Mouse (Mus musculus): ENCODE measurements at regions not wholly inside any gene's neighbourhood (a gene's known extent, or its start where the extent isn't known, plus 50 kb on each side); places are given as distances from the start of the nearest gene placed in this dataset.
"Not testable (repeated sequence)": the region's sequence is repeated elsewhere in the genome, so short reads cannot be mapped to it uniquely, and the experiment has no call there.

DNA sequence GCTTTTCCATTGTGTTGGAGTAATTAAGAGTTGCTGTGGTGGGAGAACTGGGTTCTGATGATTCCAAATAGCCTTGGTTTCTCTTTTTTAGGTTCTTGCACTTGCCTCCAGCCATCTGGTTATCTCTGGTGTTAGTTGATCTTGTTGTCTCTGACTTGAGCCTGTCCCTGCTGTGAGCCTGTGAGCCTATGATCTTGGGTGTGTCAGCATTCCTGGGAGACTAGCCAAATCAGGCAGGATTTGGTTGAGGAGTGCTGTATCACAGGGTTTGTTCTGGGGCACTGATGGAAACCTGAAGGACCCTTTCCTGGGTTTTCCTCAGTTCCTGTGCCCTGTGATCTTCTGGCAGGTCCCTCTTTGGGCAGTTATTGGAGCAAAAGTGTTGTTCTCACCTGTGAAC, 406.8 kb upstream of the Ppp6c start:
- H3K4me3 ChIP-seq, result no peak overlapping the region

GRCm38 (mm10) chr2:39614221-39614620, 388.0 kb upstream of the Ppp6c start:
- no peaks in the 10 kb centered on the region for H3K4me1 ChIP-seq (replicated peaks)
- no peak overlapping the region for H3K9ac ChIP-seq
- no peaks in the 10 kb centered on the region for H3K9me3 ChIP-seq
- WGBS, result 87% methylated on average over 10 of the region's 10 CpGs
- no peak for ATAC-seq (ENCODE audit: low FRiP score)
- H3K4me2 ChIP-seq, result no peak overlapping the region
- H3K27ac ChIP-seq, result no peak overlapping the region
- no peaks in the 10 kb centered on the region for H3K36me3 ChIP-seq
- H3K4me3 ChIP-seq, result no peak overlapping the region
- H3K27me3 ChIP-seq, result no peaks in the 10 kb centered on the region

More for the DNA sequence above, 406.8 kb upstream of the Ppp6c start:
- no peak overlapping the region for H3K4me2 ChIP-seq
- no peak overlapping the region for H3K9ac ChIP-seq
- H3K36me3 ChIP-seq, result no peaks in the 10 kb centered on the region
- ATAC-seq (ENCODE audit: low FRiP score), result no peak
- no peak overlapping the region for H3K27ac ChIP-seq
- H3K9me3 ChIP-seq, result no peaks in the 10 kb centered on the region
- no peaks in the 10 kb centered on the region for H3K4me1 ChIP-seq (replicated peaks)
- H3K27me3 ChIP-seq, result no peaks in the 10 kb centered on the region

DNA sequence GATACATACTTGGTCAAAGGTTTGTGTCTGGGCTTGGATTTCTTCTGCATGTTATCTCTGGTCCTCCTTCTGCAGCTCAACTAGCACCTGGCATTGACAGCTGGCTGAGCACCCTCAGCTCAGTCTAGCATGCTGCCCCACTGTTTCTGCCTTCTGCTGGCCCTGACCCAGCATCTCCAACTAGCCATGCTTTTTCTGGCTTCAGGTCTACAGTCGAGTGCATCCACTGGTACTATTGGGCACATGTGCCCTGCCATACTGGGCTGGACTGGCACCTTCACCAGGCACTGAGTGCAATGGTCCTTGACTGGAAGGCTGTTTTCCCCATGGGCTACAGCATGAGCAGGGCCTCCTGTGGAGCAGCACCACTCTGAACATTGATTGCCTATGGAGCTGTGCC, 386.6 kb upstream of the Ppp6c start:
- Histone ChIP-seq H3K27ac (no peak overlapping the region), H3K9me3 (no peaks in the 10 kb centered on the region), H3K36me3 (no peaks in the 10 kb centered on the region), H3K4me3 (no peak overlapping the region), H3K9ac (no peak overlapping the region), H3K4me1 (replicated peaks) (no peaks in the 10 kb centered on the region), H3K4me2 (no peak overlapping the region), H3K27me3 (no peaks in the 10 kb centered on the region)
- ATAC-seq (ENCODE audit: low FRiP score), result peak; percentile 43; the same call in 1 of the 2 replicates
- 89% methylated on average over 1 of the region's 1 CpGs for WGBS

GRCm38 (mm10) chr2:39612236-39612635, 386.0 kb upstream of the Ppp6c start:
- H3K4me2 ChIP-seq, result no peak overlapping the region
- 84% methylated on average over 2 of the region's 2 CpGs for WGBS
- no peak for ATAC-seq (ENCODE audit: low FRiP score)
- H3K9ac ChIP-seq, result no peak overlapping the region
- H3K27ac ChIP-seq, result no peak overlapping the region
- H3K4me3 ChIP-seq, result no peak overlapping the region
- no peaks in the 10 kb centered on the region for H3K9me3 ChIP-seq
- H3K36me3 ChIP-seq, result no peaks in the 10 kb centered on the region
- no peaks in the 10 kb centered on the region for H3K27me3 ChIP-seq
- H3K4me1 ChIP-seq (replicated peaks), result no peaks in the 10 kb centered on the region

- H3K36me3 ChIP-seq, result no peaks in the 10 kb centered on the region
- no peak overlapping the region for H3K27ac ChIP-seq
- H3K4me1 ChIP-seq (replicated peaks), result no peaks in the 10 kb centered on the region
- ATAC-seq (ENCODE audit: low FRiP score), result no peak
- H3K4me3 ChIP-seq, result no peak overlapping the region
- no peak overlapping the region for H3K9ac ChIP-seq
- H3K4me2 ChIP-seq, result no peak overlapping the region
- no peaks in the 10 kb centered on the region for H3K27me3 ChIP-seq
- H3K9me3 ChIP-seq, result no peaks in the 10 kb centered on the region
Observed at GRCm38 (mm10) chr2:39602256-39602655, 376.0 kb upstream of the Ppp6c start.

- Histone ChIP-seq H3K9me3 (no peaks in the 10 kb centered on the region), H3K27ac (no peak overlapping the region), H3K4me1 (replicated peaks) (no peaks in the 10 kb centered on the region), H3K9ac (no peak overlapping the region), H3K4me2 (no peak overlapping the region), H3K4me3 (no peak overlapping the region), H3K27me3 (no peaks in the 10 kb centered on the region), H3K36me3 (no peaks in the 10 kb centered on the region)
- ATAC-seq (ENCODE audit: low FRiP score), result no peak
- 94% methylated on average over 1 of the region's 1 CpGs for WGBS
Observed at GRCm38 (mm10) chr2:39558193-39558592, 331.9 kb upstream of the Ppp6c start.

GRCm38 (mm10) chr2:39507984-39508383, 281.7 kb upstream of the Ppp6c start:
- Histone ChIP-seq H3K4me2 (no peak overlapping the region), H3K4me3 (no peak overlapping the region), H3K9me3 (no peaks in the 10 kb centered on the region), H3K4me1 (replicated peaks) (no peaks in the 10 kb centered on the region), H3K9ac (no peak overlapping the region), H3K27me3 (no peaks in the 10 kb centered on the region), H3K27ac (no peak overlapping the region), H3K36me3 (no peaks in the 10 kb centered on the region)
- ATAC-seq (ENCODE audit: low FRiP score), result no peak
- WGBS, result 82% methylated on average over 2 of the region's 2 CpGs

- Histone ChIP-seq H3K9ac (0 out of 2 replicates have a peak overlapping the region, but pooled peaks have one; percentile 19), H3K9me3 (no peaks in the 10 kb centered on the region), H3K27me3 (no peaks in the 10 kb centered on the region), H3K4me1 (replicated peaks) (no peaks in the 10 kb centered on the region), H3K36me3 (no peaks in the 10 kb centered on the region), H3K4me2 (no peak overlapping the region), H3K4me3 (no peak overlapping the region), H3K27ac (peak overlapping the region; percentile 15; the same call in 1 of the 2 replicates)
- no peak for ATAC-seq (ENCODE audit: low FRiP score)
- 40% methylated on average over 12 of the region's 12 CpGs for whole genome bisulfite sequencing
Observed at GRCm38 (mm10) chr2:39483208-39483912, 257.1 kb upstream of the Ppp6c start.

DNA sequence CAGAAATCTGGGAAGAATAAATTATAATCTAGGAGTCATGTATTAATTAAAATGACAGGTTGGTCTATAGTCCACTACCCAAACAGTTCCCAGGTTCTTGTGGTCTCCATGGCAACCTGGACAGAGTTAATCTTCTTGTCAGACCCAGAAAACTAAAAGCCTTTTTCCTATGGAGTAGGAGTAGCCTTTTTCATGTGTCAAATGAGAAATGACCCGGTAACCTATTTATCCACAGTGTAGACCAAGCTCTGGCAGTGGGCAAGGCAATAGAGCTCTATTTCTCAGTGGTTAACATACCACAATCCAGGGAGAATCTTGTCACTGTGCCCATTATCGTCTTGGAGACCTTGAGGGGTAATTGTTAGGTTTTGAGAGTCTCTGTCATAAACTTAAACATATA, 256.4 kb upstream of the Ppp6c start:
- H3K4me3 ChIP-seq, result no peak overlapping the region
- H3K27ac ChIP-seq, result no peak overlapping the region
- peak; percentile 54; the same call in 1 of the 2 replicates for ATAC-seq (ENCODE audit: low FRiP score)
- H3K4me1 ChIP-seq (replicated peaks), result no peaks in the 10 kb centered on the region
- H3K9ac ChIP-seq, result no peak overlapping the region
- 53% methylated on average over 2 of the region's 2 CpGs for WGBS
- H3K27me3 ChIP-seq, result no peaks in the 10 kb centered on the region
- H3K4me2 ChIP-seq, result no peak overlapping the region
- H3K9me3 ChIP-seq, result no peaks in the 10 kb centered on the region
- H3K36me3 ChIP-seq, result no peaks in the 10 kb centered on the region

- H3K9ac ChIP-seq, result no peak overlapping the region
- ATAC-seq (ENCODE audit: low FRiP score), result no peak
- H3K9me3 ChIP-seq, result no peaks in the 10 kb centered on the region
- no peak overlapping the region for H3K4me3 ChIP-seq
- WGBS, result 60% methylated on average over 3 of the region's 3 CpGs
- no peaks in the 10 kb centered on the region for H3K27me3 ChIP-seq
- no peaks in the 10 kb centered on the region for H3K4me1 ChIP-seq (replicated peaks)
- H3K27ac ChIP-seq, result no peak overlapping the region
- no peak overlapping the region for H3K4me2 ChIP-seq
- H3K36me3 ChIP-seq, result no peaks in the 10 kb centered on the region
Observed at GRCm38 (mm10) chr2:39480236-39480635, 254.0 kb upstream of the Ppp6c start.

DNA sequence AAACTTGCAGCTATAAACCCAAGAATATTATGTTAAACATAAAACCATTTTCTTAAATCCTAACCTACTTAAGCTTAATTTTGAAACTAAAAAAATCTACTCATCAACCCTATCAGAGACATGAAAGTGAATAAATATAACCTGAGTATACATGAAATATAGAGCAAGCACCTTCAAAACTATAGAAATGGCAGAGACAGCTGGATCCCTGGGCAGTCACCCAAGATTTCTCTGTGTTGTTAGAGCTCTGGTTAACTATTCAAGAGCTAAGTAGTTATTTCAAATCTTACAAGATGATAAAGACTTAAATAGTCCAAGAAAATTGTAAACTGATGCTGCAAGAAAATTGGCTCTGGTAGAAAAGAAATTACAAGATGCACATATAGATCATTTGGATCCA, 246.7 kb upstream of the Ppp6c start:
- not testable (repeated sequence) for ATAC-seq (ENCODE audit: low FRiP score)

More for the DNA sequence above, 246.7 kb upstream of the Ppp6c start:
- H3K4me3 ChIP-seq; H3K27me3 ChIP-seq; H3K4me2 ChIP-seq; H3K9ac ChIP-seq; H3K9me3 ChIP-seq; H3K36me3 ChIP-seq; H3K4me1 ChIP-seq (replicated peaks); H3K27ac ChIP-seq: not testable (repeated sequence)

Measured in hindbrain, embryonic 13.5 days (tissue).